Mouse (Mus musculus) ES-E14 (cell line): ENCODE measurements at regions not wholly inside any gene's neighbourhood (a gene's known extent, or its start where the extent isn't known, plus 50 kb on each side); places are given as distances from the start of the nearest gene placed in this dataset.

Experiments used
- CHD2 ChIP-seq: IDR thresholded peaks from 2 replicates; pipeline ENCODE4 v1.6.1; 2014; ENCODE audit warnings: mild to moderate bottlenecking, low read depth, low read length, inconsistent platforms
- MAFK ChIP-seq: IDR thresholded peaks from 2 replicates; pipeline ENCODE4 v1.6.1; 2014; ENCODE audit warnings: mild to moderate bottlenecking, low read depth, low read length, inconsistent platforms; ENCODE audit not compliant: insufficient read depth
- ZC3H11A ChIP-seq: IDR thresholded peaks from 2 replicates; pipeline ENCODE4 v1.6.1; 2012; ENCODE audit warnings: low read depth, mild to moderate bottlenecking, inconsistent platforms, low read length, borderline replicate concordance
- ZNF384 ChIP-seq: IDR thresholded peaks from 2 replicates; pipeline ENCODE4 v1.6.1; 2012; ENCODE audit warnings: low read depth, low read length, inconsistent platforms

- TF ChIP-seq CHD2 (no peak), ZC3H11A (no peak), MAFK (no peak), ZNF384 (no peak)
Measured at GRCm38 (mm10) chr4:7567687-7568393, 671.0 kb downstream of the Car8 start.
